Mouse (Mus musculus): ENCODE results near the gene Nop14. TPM values are rescaled to one million over a fixed set of nuclear protein-coding genes. Genes with fewer than 3 reads are reported as not detected.

Gene Nop14
- polyA plus RNA-seq, 1 experiment from 2014 or later = 32.5 TPM

DNA sequence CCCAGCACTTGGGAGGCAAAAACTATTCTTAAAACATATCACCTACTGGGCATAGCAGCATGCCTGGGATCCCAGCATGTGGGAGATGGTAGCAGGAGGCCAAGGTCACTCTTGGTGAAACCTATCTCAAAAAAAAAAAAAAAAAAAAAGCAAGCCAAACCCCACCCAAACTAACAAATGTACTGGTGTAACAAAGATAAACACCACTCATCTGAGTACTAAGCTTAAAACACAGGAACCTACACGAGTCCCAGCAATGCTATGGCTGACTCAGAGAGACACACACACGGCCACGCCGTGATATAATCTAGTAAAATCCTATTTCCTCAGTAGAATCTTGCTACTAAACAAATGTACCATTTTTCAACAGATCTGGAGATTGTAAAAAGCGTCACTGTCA lies 7.0 kb downstream of the Nop14 start:
- peaks cover 93% of the 10 kb centered on the region for H3K36me3 ChIP-seq
- 89% methylated on average over 5 of the region's 5 CpGs for WGBS

DNA sequence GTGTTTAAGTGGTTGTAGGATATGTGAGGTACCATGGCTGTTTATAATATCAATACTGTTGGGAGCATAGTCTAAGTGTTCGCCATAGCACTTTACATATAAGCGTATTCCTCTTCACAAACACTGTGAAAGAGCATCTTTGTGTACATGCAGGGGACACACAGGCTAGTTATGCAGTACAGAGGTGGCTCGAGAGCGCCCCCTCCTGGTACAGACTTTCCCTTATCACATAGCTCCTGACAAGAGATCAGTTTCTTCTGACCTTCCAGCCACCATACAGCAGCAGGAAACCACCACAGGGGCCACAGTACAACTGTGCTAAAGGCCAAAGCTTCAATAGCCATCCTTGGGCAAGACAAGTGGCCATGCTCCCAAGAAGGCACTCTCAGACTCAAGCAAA lies 12.4 kb downstream of the Nop14 start:
- Histone ChIP-seq H3K4me3 (no peak overlapping the region), H3K27ac (no peak overlapping the region), H3K9me3 (no peaks in the 10 kb centered on the region), H3K36me3 (peaks cover 98% of the 10 kb centered on the region), H3K4me1 (0 out of 2 replicates have a peak, but pooled peaks cover 4% of the 10 kb centered on the region), H3K9ac (no peak overlapping the region), H3K27me3 (no peaks in the 10 kb centered on the region), H3K4me2 (no peak overlapping the region)
- 44% methylated on average over 4 of the region's 4 CpGs for WGBS
- ATAC-seq (ENCODE audit: insufficient number of reproducible peaks, insufficient read depth, low FRiP score, low TSS enrichment, low read depth) = no peak

More for the DNA sequence above, 7.0 kb downstream of the Nop14 start:
- Histone ChIP-seq H3K9ac (no peak overlapping the region), H3K4me3 (no peak overlapping the region), H3K27me3 (no peaks in the 10 kb centered on the region), H3K9me3 (no peaks in the 10 kb centered on the region), H3K4me1 (no peaks in the 10 kb centered on the region), H3K4me2 (no peak overlapping the region), H3K27ac (no peak overlapping the region)
- ATAC-seq (ENCODE audit: insufficient number of reproducible peaks, insufficient read depth, low FRiP score, low TSS enrichment, low read depth) = no peak

DNA sequence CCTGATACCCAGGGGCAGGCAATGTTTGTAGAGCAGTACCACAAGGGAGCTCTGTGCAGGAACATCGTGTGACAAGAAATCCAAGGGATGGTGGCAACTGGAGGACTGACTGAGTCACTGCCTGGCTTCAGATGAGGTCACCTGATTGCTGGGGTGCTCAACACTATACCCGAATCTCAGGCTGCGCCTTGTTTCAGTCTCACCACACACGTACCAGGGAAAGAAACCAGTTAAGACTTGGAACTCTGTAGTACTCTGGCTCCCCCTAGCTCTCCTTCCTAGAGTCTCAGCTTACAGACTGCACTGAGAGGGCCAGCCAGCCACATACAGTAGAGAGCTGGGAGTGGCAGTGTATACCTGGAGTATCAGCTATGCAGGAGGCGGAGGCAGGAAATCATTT lies 17.0 kb downstream of the Nop14 start:
- 0 out of 2 replicates have a peak, but pooled peaks cover 4% of the 10 kb centered on the region for H3K4me1 ChIP-seq
- no peak overlapping the region for H3K4me2 ChIP-seq
- H3K9ac ChIP-seq = no peak overlapping the region; the same call in 1 of the 2 replicates
- no peaks in the 10 kb centered on the region for H3K9me3 ChIP-seq
- no peak overlapping the region for H3K4me3 ChIP-seq
- peaks cover 92% of the 10 kb centered on the region for H3K36me3 ChIP-seq
- ATAC-seq (ENCODE audit: insufficient number of reproducible peaks, insufficient read depth, low FRiP score, low TSS enrichment, low read depth) = peak; percentile 72
- 67% methylated on average over 5 of the region's 5 CpGs for WGBS
- no peaks in the 10 kb centered on the region for H3K27me3 ChIP-seq
- no peak overlapping the region for H3K27ac ChIP-seq

DNA sequence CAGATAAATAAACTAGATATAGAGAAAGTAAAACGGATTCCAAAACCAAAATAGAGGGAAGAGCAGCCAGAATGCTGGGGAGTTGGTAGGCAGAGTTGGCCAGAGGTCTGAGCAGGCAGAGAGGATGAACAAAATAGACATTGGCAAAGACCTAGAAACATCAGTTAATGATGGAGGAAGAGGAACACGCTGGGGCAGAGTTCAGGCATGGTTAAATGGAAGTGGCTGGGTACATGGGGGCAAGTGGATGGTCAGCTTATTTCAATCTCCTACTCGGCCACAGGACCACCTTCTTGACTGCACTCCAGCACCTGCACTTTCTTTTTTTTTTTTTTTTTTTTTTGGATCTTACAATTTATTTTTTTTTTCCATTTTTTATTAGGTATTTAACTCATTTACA lies 18.0 kb downstream of the Nop14 start:
- Histone ChIP-seq H3K9ac (no peak overlapping the region), H3K27me3 (no peaks in the 10 kb centered on the region), H3K36me3 (peaks cover 88% of the 10 kb centered on the region), H3K27ac (no peak overlapping the region), H3K4me3 (no peak overlapping the region), H3K4me1 (peaks cover 12% of the 10 kb centered on the region), H3K9me3 (no peaks in the 10 kb centered on the region), H3K4me2 (no peak overlapping the region)
- no peak for ATAC-seq (ENCODE audit: insufficient number of reproducible peaks, insufficient read depth, low FRiP score, low TSS enrichment, low read depth)
- 84% methylated on average over 3 of the region's 3 CpGs for WGBS

- H3K4me1 ChIP-seq = peaks cover 27% of the 10 kb centered on the region
- H3K9me3 ChIP-seq = no peaks in the 10 kb centered on the region
- H3K27ac ChIP-seq = 0 out of 2 replicates have a peak overlapping the region, but pooled peaks have one; percentile 93
- no peak for ATAC-seq (ENCODE audit: insufficient number of reproducible peaks, insufficient read depth, low FRiP score, low TSS enrichment, low read depth)
- peaks cover 76% of the 10 kb centered on the region for H3K36me3 ChIP-seq
- WGBS = 78% methylated on average over 7 of the region's 7 CpGs
- H3K27me3 ChIP-seq = no peaks in the 10 kb centered on the region
- H3K4me3 ChIP-seq = peak overlapping the region; percentile 58; the same call in 1 of the 2 replicates
- H3K4me2 ChIP-seq = peak overlapping the region; percentile 81
- peak overlapping the region; percentile 83 for H3K9ac ChIP-seq
Measured at GRCm38 (mm10) chr5:34637591-34638156, 22.3 kb downstream of the Nop14 start.

GRCm38 (mm10) chr5:34636481-34637287 lies 23.3 kb downstream of the Nop14 start, which contains the start of gene Mfsd10:
TSS of gene Mfsd10 (minus strand) at chr5:34637212.
- peak within 1 kb of the TSS; percentile 58 for H3K4me3 ChIP-seq
- no peaks in the 10 kb centered on the region for H3K9me3 ChIP-seq
- under 1% methylated on average over 48 of the region's 48 CpGs for WGBS
- H3K9ac ChIP-seq = peak within 1 kb of the TSS; percentile 83
- H3K27ac ChIP-seq = peak within 1 kb of the TSS; percentile 93
- H3K4me1 ChIP-seq = peaks cover 27% of the 10 kb centered on the region
- no peaks in the 10 kb centered on the region for H3K27me3 ChIP-seq
- peaks cover 82% of the 10 kb centered on the region for H3K36me3 ChIP-seq
- H3K4me2 ChIP-seq = peak within 1 kb of the TSS; percentile 81
- ATAC-seq (ENCODE audit: insufficient number of reproducible peaks, insufficient read depth, low FRiP score, low TSS enrichment, low read depth) = peak; percentile 87

DNA sequence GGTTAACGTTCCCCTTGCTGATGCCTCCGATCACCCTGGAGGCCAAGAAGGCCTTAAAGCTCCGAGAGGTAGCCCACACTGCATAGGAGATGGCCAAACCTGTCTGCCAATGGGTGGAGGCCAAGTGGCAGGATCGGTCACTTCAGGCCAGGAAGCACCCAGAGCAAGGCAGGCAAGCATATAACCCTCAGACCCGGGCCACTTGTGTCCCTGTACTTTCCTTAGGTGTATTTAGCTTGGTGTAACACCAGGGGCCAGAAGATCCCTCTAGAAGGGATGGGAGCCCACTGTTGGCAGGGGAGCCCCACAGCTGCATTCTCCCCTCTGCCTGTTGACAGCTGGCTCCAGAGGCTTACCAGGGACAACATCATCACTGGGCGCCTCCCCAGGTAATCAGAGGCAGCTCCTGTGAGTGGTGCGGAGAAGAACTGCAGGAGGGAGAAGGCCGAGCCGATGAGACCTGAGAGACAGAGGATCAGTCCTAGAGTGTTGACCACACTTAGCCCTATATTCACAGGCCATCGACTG lies 24.2 kb downstream of the Nop14 start:
- Histone ChIP-seq H3K9me3 (no peaks in the 10 kb centered on the region), H3K27ac (peak overlapping the region; percentile 93), H3K4me1 (peaks cover 27% of the 10 kb centered on the region), H3K27me3 (no peaks in the 10 kb centered on the region), H3K9ac (peak overlapping the region; percentile 83), H3K36me3 (peaks cover 82% of the 10 kb centered on the region), H3K4me2 (peak overlapping the region; percentile 81), H3K4me3 (peak overlapping the region; percentile 58)
- 56% methylated on average over 10 of the region's 10 CpGs for WGBS
- no peak for ATAC-seq (ENCODE audit: insufficient number of reproducible peaks, insufficient read depth, low FRiP score, low TSS enrichment, low read depth)

DNA sequence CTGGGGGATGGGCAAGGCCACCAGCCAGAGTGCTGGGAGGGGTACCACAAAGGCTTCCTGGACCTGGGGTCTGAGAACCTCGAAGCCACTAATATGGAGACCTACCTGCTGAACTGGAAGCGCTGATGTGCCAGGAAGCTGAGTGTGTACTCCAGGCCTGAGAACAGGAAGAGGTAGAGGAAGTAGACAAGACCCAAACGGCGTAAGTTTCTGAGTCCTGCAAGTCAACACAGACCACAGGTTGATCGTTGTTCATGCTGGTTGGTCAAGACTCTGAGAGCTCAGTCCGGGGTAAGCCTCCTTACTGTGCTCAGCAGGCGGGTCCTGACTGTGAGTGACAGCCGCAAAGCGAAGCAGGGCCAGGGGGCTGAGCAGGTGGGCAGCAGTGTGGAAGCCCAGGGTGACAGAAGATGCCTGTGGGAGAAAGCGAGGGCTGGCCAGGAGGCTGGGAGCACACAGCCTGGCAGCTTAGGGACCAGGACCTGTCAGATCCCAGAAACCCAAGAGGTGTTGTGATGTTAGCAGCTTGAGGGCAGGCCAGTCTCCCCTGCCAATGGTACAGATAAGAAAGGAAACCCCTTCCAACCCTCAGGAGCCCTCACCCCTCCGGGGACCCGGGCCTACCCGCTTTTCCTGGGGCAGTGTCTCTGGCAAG lies 25.1 kb downstream of the Nop14 start:
- Histone ChIP-seq H3K9ac (peak overlapping the region; percentile 83), H3K4me3 (peak overlapping the region; percentile 58; the same call in 1 of the 2 replicates), H3K4me2 (no peak overlapping the region), H3K27me3 (no peaks in the 10 kb centered on the region), H3K9me3 (no peaks in the 10 kb centered on the region), H3K27ac (no peak overlapping the region), H3K36me3 (peaks cover 82% of the 10 kb centered on the region), H3K4me1 (peaks cover 27% of the 10 kb centered on the region)
- ATAC-seq (ENCODE audit: insufficient number of reproducible peaks, insufficient read depth, low FRiP score, low TSS enrichment, low read depth) = no peak
- WGBS = 91% methylated on average over 13 of the region's 13 CpGs

DNA sequence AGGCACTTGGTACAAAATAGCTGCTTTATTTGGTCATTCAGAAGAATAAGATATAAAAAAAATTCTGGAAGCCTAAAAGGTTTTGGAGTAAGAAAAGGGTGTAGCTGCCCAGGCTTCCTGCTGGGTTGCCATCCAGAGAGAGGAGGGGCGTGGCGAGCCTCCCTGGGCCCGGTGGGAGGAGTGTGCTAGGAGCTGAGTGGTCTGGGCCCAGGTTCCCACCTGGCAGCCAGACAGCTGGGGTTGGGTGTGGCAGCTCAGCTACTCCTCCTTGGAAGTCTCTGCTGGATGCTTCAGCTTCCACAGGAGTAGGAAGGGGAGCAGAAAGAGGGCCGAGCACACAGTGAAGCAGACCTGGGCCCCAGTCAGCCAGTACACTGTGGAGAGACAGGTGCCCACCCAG lies 26.3 kb downstream of the Nop14 start:
- Histone ChIP-seq H3K4me1 (peaks cover 27% of the 10 kb centered on the region), H3K9me3 (no peaks in the 10 kb centered on the region), H3K4me3 (no peak overlapping the region), H3K27me3 (no peaks in the 10 kb centered on the region), H3K4me2 (no peak overlapping the region), H3K27ac (no peak overlapping the region), H3K9ac (no peak overlapping the region), H3K36me3 (peaks cover 82% of the 10 kb centered on the region)
- ATAC-seq (ENCODE audit: insufficient number of reproducible peaks, insufficient read depth, low FRiP score, low TSS enrichment, low read depth) = no peak
- WGBS = 82% methylated on average over 4 of the region's 4 CpGs

GRCm38 (mm10) chr5:34632996-34633395 lies 27.0 kb downstream of the Nop14 start:
- no peak overlapping the region for H3K4me3 ChIP-seq
- H3K9me3 ChIP-seq = no peaks in the 10 kb centered on the region
- 83% methylated on average over 2 of the region's 2 CpGs for WGBS
- H3K4me2 ChIP-seq = no peak overlapping the region
- ATAC-seq (ENCODE audit: insufficient number of reproducible peaks, insufficient read depth, low FRiP score, low TSS enrichment, low read depth) = no peak
- H3K27ac ChIP-seq = no peak overlapping the region
- H3K4me1 ChIP-seq = peaks cover 27% of the 10 kb centered on the region
- no peak overlapping the region for H3K9ac ChIP-seq
- no peaks in the 10 kb centered on the region for H3K27me3 ChIP-seq
- peaks cover 82% of the 10 kb centered on the region for H3K36me3 ChIP-seq

DNA sequence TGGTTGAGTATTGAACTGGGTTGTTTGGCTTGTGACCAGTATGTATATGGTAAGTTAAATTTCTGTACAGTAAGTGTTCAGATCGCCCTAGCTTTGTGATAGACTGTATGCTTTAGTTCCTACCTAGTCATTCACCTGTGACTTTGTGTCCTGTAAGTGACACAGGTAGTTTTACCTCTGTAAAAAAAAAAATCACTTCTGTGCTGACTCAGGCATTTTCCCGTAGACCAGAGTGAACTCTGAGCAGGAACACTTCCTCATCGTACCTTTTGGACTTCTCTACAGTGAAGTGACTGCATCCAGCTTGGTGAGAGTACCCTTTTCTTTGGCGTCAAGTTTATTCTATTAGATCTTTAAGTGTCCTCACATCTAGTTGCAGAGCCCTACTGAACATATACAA lies 50.0 kb downstream of the Nop14 start:
- Histone ChIP-seq H3K4me1 (no peaks in the 10 kb centered on the region), H3K4me2 (no peak overlapping the region), H3K36me3 (peaks cover 75% of the 10 kb centered on the region), H3K4me3 (no peak overlapping the region), H3K27ac (no peak overlapping the region), H3K9ac (no peak overlapping the region), H3K27me3 (no peaks in the 10 kb centered on the region), H3K9me3 (no peaks in the 10 kb centered on the region)
- no peak for ATAC-seq (ENCODE audit: insufficient number of reproducible peaks, insufficient read depth, low FRiP score, low TSS enrichment, low read depth)
- 88% methylated on average over 4 of the region's 4 CpGs for WGBS

All from embryonic facial prominence, embryonic 13.5 days (tissue).